Mouse (Mus musculus) embryonic facial prominence, embryonic 11.5 days (tissue): ENCODE measurements at regions not wholly inside any gene's neighbourhood (a gene's known extent, or its start where the extent isn't known, plus 50 kb on each side); places are given as distances from the start of the nearest gene placed in this dataset.
A peak's percentile ranks its signal among the peaks of the same experiment; 100 is the strongest.

ENCODE experiments used
- ATAC-seq: fragments of 200-750 bp; cut with Nextera tagmentation; replicated peaks from 2 replicates; pipeline ENCODE4 v1.8.0; 2017; ENCODE audit warnings: low read depth; ENCODE audit not compliant: insufficient number of reproducible peaks, low FRiP score, low TSS enrichment
- DNase-seq: peaks from one replicate; pipeline ENCODE4 v3.0.0-alpha.2; 2015; ENCODE audit warnings: low spot score
- H3K27ac ChIP-seq: fragments of 300-500 bp; sonication (generic); replicated peaks from 2 replicates; pipeline ENCODE4 v1.5.1; 2014; ENCODE audit warnings: mild to moderate bottlenecking, low read depth, low read length, control low read depth
- H3K27me3 ChIP-seq: fragments of 300-500 bp; sonication (generic); 2 replicates; pipeline ENCODE4 v1.6.1; 2014; ENCODE audit warnings: mild to moderate bottlenecking, low read length, moderate library complexity, mixed read lengths; ENCODE audit not compliant: control insufficient read depth, insufficient read depth
- H3K36me3 ChIP-seq: fragments of 300-500 bp; sonication (generic); replicated peaks from 2 replicates; pipeline ENCODE4 v1.6.1; 2014; ENCODE audit warnings: low read depth, mild to moderate bottlenecking, low read length, moderate library complexity, mixed read lengths; ENCODE audit not compliant: control insufficient read depth, insufficient read depth
- H3K4me1 ChIP-seq: fragments of 300-500 bp; sonication (generic); 2 replicates; pipeline ENCODE4 v1.6.1; 2014; ENCODE audit warnings: low read length, mixed read lengths; ENCODE audit not compliant: control insufficient read depth, insufficient read depth
- H3K4me2 ChIP-seq: fragments of 300-500 bp; sonication (generic); 2 replicates; pipeline ENCODE4 v1.6.1; 2014; ENCODE audit warnings: low read depth, mild to moderate bottlenecking, control low read depth, low read length, moderate library complexity
- H3K4me3 ChIP-seq: fragments of 300-500 bp; sonication (generic); 2 replicates; pipeline ENCODE4 v1.5.1; 2014; ENCODE audit warnings: low read depth, low read length, control low read depth
- H3K9ac ChIP-seq: fragments of 300-500 bp; sonication (generic); replicated peaks from 2 replicates; pipeline ENCODE4 v1.6.1; 2014; ENCODE audit warnings: mild to moderate bottlenecking, control low read depth, low read length
- H3K9me3 ChIP-seq: fragments of 300-500 bp; sonication (generic); replicated peaks from 2 replicates; pipeline ENCODE4 v1.6.1; 2016; ENCODE audit warnings: mild to moderate bottlenecking, low read length, inconsistent platforms, mixed read lengths; ENCODE audit not compliant: control insufficient read depth
- WGBS: fragments of 180-500 bp; shearing (Covaris S2); extraction: QIAGEN DNeasy Blood & Tissue Kit; methylation state at CpG from one replicate; pipeline ENCODE4 v1.1.7; 2014; 5-methylcytosine and 5-hydroxymethylcytosine counted together

DNA sequence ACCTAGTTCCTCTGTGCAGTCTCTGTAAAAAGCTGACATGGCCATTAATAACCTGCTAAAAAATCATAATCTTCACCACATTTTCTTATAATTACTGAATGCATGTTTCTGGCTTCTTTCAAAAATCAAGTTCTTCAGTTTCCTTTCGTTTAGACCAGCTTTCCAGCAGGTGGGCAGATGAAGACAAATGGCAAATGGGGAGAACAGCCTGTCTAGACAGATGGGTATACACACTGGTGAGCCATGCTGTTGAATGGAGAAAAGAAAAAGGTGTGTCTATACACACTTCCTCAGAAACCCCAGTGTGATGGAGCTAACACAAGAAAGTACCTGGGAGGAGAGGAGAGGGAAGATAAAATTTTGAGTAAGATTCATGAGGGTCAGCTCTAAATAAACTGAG, 179.2 kb upstream of the Nwd2 start:
- no peaks in the 10 kb centered on the region for H3K27me3 ChIP-seq
- no peak for DNase-seq
- no peaks in the 10 kb centered on the region for H3K9me3 ChIP-seq
- no peak for ATAC-seq
- H3K4me2 ChIP-seq = no peak overlapping the region
- H3K36me3 ChIP-seq = no peaks in the 10 kb centered on the region
- no peak overlapping the region for H3K27ac ChIP-seq
- no peak overlapping the region for H3K4me3 ChIP-seq
- no peak overlapping the region for H3K9ac ChIP-seq
- no peaks in the 10 kb centered on the region for H3K4me1 ChIP-seq
- WGBS = 52% methylated on average over 1 of the region's 1 CpGs

GRCm38 (mm10) chr5:63473163-63473562, 175.7 kb upstream of the Nwd2 start:
- H3K4me3 ChIP-seq = no peak overlapping the region
- H3K4me2 ChIP-seq = no peak overlapping the region
- no peaks in the 10 kb centered on the region for H3K36me3 ChIP-seq
- H3K27ac ChIP-seq = no peak overlapping the region
- no peaks in the 10 kb centered on the region for H3K9me3 ChIP-seq
- 80% methylated on average over 3 of the region's 3 CpGs for WGBS
- ATAC-seq = no peak
- peak; percentile 1 for DNase-seq
- no peaks in the 10 kb centered on the region for H3K4me1 ChIP-seq
- no peaks in the 10 kb centered on the region for H3K27me3 ChIP-seq
- H3K9ac ChIP-seq = no peak overlapping the region

DNA sequence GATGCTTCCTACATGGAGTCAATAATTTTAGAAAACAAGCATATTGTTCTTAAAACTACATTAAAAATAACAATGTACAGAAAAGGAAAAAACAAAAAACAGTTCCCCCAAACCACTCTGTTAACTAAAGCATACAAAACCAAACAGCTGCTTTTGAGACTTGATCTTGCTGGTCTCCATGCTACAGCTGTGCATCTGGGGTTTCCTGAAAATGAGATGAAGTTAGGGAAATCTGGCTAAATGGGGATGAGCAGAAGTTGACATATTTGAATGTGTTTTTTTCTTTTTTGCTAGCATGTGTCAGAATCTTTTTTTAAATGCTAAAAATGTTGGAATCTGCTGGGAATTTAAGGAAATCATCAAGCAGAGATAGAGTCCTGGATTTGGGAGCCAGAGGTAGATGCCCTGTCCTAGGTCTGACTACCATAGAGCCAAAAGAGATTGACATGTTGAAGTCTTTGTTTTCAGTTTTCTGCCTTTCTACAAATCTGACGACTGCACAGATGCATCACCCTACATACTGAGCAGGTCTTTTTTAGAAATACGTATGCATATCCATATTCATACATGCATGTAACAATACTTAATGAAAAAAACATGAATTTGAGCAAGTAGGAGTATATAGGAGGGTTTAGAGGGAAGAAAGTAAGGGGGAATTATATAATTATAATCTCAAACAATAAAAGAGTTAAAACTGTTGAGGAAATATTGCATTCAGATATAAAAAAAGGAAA, 172.5 kb upstream of the Nwd2 start:
- Histone ChIP-seq H3K36me3 (no peaks in the 10 kb centered on the region), H3K4me2 (no peak overlapping the region), H3K9me3 (no peaks in the 10 kb centered on the region), H3K4me3 (no peak overlapping the region), H3K27ac (no peak overlapping the region), H3K27me3 (no peaks in the 10 kb centered on the region), H3K4me1 (no peaks in the 10 kb centered on the region), H3K9ac (no peak overlapping the region)
- 83% methylated on average over 2 of the region's 2 CpGs for WGBS
- ATAC-seq (no peak), DNase-seq (no peak)

DNA sequence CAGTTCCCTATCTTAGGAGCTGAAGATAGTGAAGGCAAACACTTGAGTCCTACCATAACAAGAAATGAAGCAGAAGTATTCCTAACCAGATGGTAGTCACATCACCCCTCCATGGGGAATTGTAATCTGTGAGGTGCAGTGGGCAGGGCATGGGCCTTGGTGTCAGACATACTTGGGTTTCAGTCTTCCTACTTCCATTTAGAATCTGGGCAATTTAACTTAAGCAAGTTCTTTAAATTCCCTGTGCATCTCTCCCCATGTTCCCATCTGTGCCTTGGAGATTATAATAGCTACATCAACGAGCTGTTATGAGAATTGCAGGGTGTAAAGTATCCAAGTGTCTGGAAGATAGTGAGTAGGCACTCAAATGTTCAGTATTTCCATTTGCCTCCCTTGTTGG, 149.9 kb upstream of the Nwd2 start:
- H3K36me3 ChIP-seq = no peaks in the 10 kb centered on the region
- DNase-seq (no peak), ATAC-seq (no peak)
- 62% methylated on average over 1 of the region's 1 CpGs for WGBS
- no peaks in the 10 kb centered on the region for H3K27me3 ChIP-seq
- H3K4me2 ChIP-seq = no peak overlapping the region
- no peak overlapping the region for H3K27ac ChIP-seq
- H3K9ac ChIP-seq = no peak overlapping the region
- H3K4me1 ChIP-seq = no peaks in the 10 kb centered on the region
- no peaks in the 10 kb centered on the region for H3K9me3 ChIP-seq
- no peak overlapping the region for H3K4me3 ChIP-seq

DNA sequence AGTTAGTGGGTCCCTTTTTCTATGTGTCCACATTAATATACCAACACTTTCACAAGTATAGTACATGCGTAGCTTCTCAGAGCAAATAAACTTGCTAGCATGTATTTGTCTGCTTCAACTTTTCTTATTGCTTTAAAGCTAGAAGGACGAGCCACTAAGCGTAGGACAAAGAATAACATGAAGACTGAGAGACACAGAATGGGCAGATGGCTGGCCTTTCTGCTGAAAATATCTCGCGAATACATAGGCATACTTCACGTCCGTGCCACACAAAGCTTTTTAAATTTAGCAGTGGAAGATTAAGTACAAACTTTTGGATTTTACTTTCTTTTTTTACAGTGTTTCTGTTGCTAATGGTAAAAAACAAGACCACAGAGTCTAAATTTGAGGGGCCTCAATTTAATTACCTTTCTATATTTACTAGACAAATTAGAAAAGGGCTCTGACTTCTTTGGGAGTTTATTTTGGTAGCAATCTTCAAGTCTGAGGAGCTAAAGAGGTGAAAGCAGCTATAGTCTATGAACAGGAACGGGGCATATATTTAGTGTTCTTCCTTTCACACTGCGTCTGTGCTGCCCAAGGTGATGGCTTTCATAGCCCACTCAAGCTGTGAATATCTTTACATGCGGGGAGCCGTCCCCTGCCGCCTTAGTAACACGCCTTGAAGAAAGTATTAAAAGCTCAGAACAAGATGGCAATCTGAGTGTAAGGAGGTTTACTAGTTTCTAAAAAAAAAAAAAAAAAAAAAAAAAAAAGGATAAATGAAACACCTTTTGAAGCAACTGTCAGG, 145.7 kb upstream of the Nwd2 start:
- Histone ChIP-seq H3K4me1 (no peaks in the 10 kb centered on the region), H3K27ac (no peak overlapping the region), H3K4me3 (no peak overlapping the region), H3K27me3 (no peaks in the 10 kb centered on the region), H3K36me3 (no peaks in the 10 kb centered on the region), H3K9me3 (no peaks in the 10 kb centered on the region), H3K9ac (no peak overlapping the region), H3K4me2 (no peak overlapping the region)
- ATAC-seq (no peak), DNase-seq (no peak)
- 91% methylated on average over 13 of the region's 13 CpGs for WGBS

DNA sequence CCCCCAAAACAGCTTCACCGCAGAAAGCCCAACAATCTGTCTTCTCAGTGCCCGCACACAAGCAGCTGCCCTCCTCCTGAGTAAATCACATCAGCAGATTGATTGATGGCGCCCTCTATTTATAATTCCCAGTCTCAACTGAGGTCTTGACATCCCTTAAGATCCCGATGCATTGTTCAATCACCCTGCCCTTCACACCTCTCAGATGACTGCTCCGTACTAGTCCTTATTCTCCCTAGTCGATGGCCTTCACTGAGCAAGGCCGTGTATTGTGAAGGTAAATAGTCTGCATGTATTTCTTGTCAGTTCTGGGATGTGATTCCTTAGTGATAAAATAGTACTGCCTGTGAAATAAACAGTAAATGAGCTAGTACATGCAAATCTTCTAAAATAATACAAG, 114.7 kb upstream of the Nwd2 start:
- H3K9ac ChIP-seq = no peak overlapping the region
- DNase-seq (no peak), ATAC-seq (no peak)
- no peak overlapping the region for H3K4me3 ChIP-seq
- H3K27me3 ChIP-seq = no peaks in the 10 kb centered on the region
- H3K36me3 ChIP-seq = no peaks in the 10 kb centered on the region
- 74% methylated on average over 7 of the region's 7 CpGs for WGBS
- H3K4me1 ChIP-seq = no peaks in the 10 kb centered on the region
- H3K27ac ChIP-seq = no peak overlapping the region
- H3K9me3 ChIP-seq = no peaks in the 10 kb centered on the region
- no peak overlapping the region for H3K4me2 ChIP-seq

DNA sequence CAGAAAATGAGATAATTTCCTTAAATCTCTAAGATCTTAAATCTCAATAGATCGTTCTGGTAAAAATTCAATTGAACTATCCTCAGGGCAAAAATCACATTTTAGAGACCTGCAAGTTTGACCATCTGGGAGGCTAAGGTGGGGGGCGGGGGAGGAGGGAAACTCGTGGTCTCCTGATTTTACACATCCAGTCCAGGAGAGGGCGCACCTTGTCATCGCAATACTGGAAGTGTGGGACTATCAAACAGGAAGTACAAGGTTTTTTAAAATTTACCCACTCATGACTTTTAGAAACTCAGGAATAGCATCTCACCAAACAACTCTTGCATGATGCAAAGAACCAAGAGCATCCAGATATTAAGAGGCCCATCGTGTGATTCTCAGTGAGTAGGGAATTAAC, 108.4 kb upstream of the Nwd2 start:
- Histone ChIP-seq H3K4me3 (no peak overlapping the region), H3K36me3 (no peaks in the 10 kb centered on the region), H3K9me3 (no peaks in the 10 kb centered on the region), H3K4me1 (no peaks in the 10 kb centered on the region), H3K27me3 (no peaks in the 10 kb centered on the region), H3K4me2 (no peak overlapping the region), H3K9ac (no peak overlapping the region), H3K27ac (no peak overlapping the region)
- WGBS = 80% methylated on average over 6 of the region's 6 CpGs
- ATAC-seq = no peak
- no peak for DNase-seq

- H3K27ac ChIP-seq = no peak overlapping the region
Observed at GRCm38 (mm10) chr5:63545482-63545881, 103.4 kb upstream of the Nwd2 start.

More at GRCm38 (mm10) chr5:63545482-63545881, 103.4 kb upstream of the Nwd2 start:
- no peak overlapping the region for H3K4me3 ChIP-seq
- no peaks in the 10 kb centered on the region for H3K27me3 ChIP-seq
- DNase-seq (no peak), ATAC-seq (no peak)
- H3K4me2 ChIP-seq = no peak overlapping the region
- H3K36me3 ChIP-seq = no peaks in the 10 kb centered on the region
- H3K4me1 ChIP-seq = no peaks in the 10 kb centered on the region
- H3K9me3 ChIP-seq = no peaks in the 10 kb centered on the region
- H3K9ac ChIP-seq = no peak overlapping the region
- WGBS = 93% methylated on average over 2 of the region's 2 CpGs
